Mouse (Mus musculus): ENCODE measurements at regions not wholly inside any gene's neighbourhood (a gene's known extent, or its start where the extent isn't known, plus 50 kb on each side); places are given as distances from the start of the nearest gene placed in this dataset.
A peak's percentile ranks its signal among the peaks of the same experiment; 100 is the strongest.

- no peak for DNase-seq (ENCODE audit: low spot score in 2 of 2)
These were observed 60.3 kb downstream of the Snrpe start for GRCm38 (mm10) chr1:133549816-133550215.

GRCm38 (mm10) chr1:133548971-133549370 is 61.1 kb downstream of the Snrpe start:
- DNase-seq (ENCODE audit: low spot score in 2 of 2): no peak

- no peak for DNase-seq (ENCODE audit: low spot score in 2 of 2)
These were observed 62.5 kb downstream of the Snrpe start for GRCm38 (mm10) chr1:133547541-133547940.

- no peak for DNase-seq (ENCODE audit: low spot score in 2 of 2)
These were observed 65.1 kb downstream of the Snrpe start for GRCm38 (mm10) chr1:133544996-133545395.

- DNase-seq (ENCODE audit: low spot score in 2 of 2): no peak
These were observed 66.3 kb downstream of the Snrpe start for GRCm38 (mm10) chr1:133543751-133544150.

GRCm38 (mm10) chr1:133541996-133542775 is 67.9 kb downstream of the Snrpe start:
- DNase-seq (ENCODE audit: low spot score in 2 of 2): no peak

GRCm38 (mm10) chr1:133530698-133531097 is 79.4 kb downstream of the Snrpe start:
- no peak for DNase-seq (ENCODE audit: low spot score in 2 of 2)

GRCm38 (mm10) chr1:133529817-133530216 is 80.3 kb downstream of the Snrpe start:
- DNase-seq (ENCODE audit: low spot score in 2 of 2): no peak

GRCm38 (mm10) chr1:133527651-133528385 is 82.3 kb downstream of the Snrpe start:
- no peak for DNase-seq (ENCODE audit: low spot score in 2 of 2)

- DNase-seq (ENCODE audit: low spot score in 2 of 2): no peak
These were observed 87.3 kb downstream of the Snrpe start for GRCm38 (mm10) chr1:133522825-133523224.

GRCm38 (mm10) chr1:133520652-133521051 is 89.4 kb downstream of the Snrpe start:
- no peak for DNase-seq (ENCODE audit: low spot score in 2 of 2)

- DNase-seq (ENCODE audit: low spot score in 2 of 2): no peak
These were observed 92.8 kb upstream of the Sox13 start for GRCm38 (mm10) chr1:133517020-133517419.

- DNase-seq (ENCODE audit: low spot score in 2 of 2): no peak
These were observed 79.9 kb upstream of the Sox13 start for GRCm38 (mm10) chr1:133504116-133504515.

- no peak for DNase-seq (ENCODE audit: low spot score in 2 of 2)
These were observed 79.2 kb upstream of the Sox13 start for GRCm38 (mm10) chr1:133503336-133503735.

GRCm38 (mm10) chr1:133501016-133501415 is 76.8 kb upstream of the Sox13 start:
- DNase-seq (ENCODE audit: low spot score in 2 of 2): no peak

- DNase-seq (ENCODE audit: low spot score in 2 of 2): no peak
These were observed 69.0 kb upstream of the Sox13 start for GRCm38 (mm10) chr1:133492986-133493741.

GRCm38 (mm10) chr1:133492291-133492985 is 68.3 kb upstream of the Sox13 start:
- DNase-seq (ENCODE audit: low spot score in 2 of 2): peak; percentile 46

- no peak for DNase-seq (ENCODE audit: low spot score in 2 of 2)
These were observed 67.7 kb upstream of the Sox13 start for GRCm38 (mm10) chr1:133491857-133492290.

GRCm38 (mm10) chr1:133487171-133487901 is 63.2 kb upstream of the Sox13 start:
- DNase-seq (ENCODE audit: low spot score in 2 of 2): no peak

GRCm38 (mm10) chr1:133486370-133486769 is 62.2 kb upstream of the Sox13 start:
- DNase-seq (ENCODE audit: low spot score in 2 of 2): no peak

- no peak for DNase-seq (ENCODE audit: low spot score in 2 of 2)
These were observed 58.7 kb upstream of the Sox13 start for GRCm38 (mm10) chr1:133482891-133483290.

All from layer of hippocampus, adult 8-10 months (tissue).